Mouse (Mus musculus) 416B (cell line): ENCODE results near the gene Ccr8.
"Not testable (repeated sequence)": the region's sequence is repeated elsewhere in the genome, so short reads cannot be mapped to it uniquely, and the experiment has no call there.

Experiments used
- DNase-seq: peaks from one replicate; pipeline ENCODE4 v3.0.0; 2011; ENCODE audit warnings: low read depth

Ccr8 gene

GRCm38 (mm10) chr9:120091086-120091485, 828 bp upstream of the Ccr8 start:
- DNase-seq: no peak

DNA sequence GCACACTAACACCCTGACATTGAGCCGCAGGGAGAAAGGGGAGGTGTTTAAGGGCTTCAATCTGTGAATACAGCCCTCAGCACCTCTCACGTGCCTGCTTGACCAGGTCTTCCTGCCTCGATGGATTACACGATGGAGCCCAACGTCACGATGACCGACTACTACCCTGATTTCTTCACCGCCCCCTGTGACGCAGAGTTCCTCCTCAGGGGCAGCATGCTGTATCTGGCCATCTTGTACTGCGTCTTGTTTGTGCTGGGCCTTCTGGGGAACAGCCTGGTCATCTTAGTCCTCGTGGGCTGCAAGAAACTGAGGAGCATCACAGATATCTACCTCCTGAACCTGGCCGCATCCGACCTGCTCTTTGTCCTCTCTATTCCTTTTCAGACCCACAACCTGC, 1.8 kb downstream of the Ccr8 start:
- DNase-seq: no peak

DNA sequence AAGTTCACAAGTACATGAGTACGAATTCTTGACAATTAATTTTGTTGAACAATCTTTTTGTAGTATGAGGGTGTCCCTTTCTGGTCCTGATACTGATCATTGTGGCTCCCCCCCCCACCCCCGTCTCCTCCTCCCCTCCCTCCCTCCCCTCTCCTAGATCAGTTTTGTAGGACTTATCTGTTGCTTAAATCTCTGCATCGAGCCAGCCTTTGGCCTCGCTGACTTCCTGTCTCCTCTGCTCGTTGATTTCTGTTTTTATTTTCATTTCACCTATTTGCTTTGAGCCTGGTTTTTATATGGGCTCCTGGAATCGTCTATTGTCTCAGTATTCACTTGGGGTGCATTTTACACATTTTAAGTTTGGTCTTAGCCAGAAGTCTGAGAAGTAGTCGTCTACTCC, 4.0 kb downstream of the Ccr8 start:
- DNase-seq: no peak

- DNase-seq: peak; percentile 66
Measured at GRCm38 (mm10) chr9:120098682-120099081, 6.8 kb downstream of the Ccr8 start.

DNA sequence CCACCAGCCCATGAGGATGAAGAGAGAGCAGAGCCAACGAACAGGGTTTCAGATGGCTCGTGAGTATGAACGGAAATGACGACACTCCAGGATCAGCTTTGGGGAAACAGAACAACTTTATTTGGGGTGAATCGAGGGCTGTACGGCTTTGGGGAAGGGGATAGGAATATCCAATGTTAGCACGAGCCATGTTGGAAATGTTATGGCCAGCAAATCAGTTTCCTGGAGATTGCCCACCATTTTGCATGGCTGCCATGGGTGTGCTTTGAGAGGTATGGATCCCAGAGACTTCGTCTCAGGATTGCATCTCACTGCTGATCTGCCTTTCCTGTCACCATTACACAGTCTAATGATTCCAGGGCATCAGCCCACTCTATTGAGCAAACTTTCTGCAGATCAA, 7.4 kb downstream of the Ccr8 start:
- DNase-seq: no peak

- no peak for DNase-seq
Measured at GRCm38 (mm10) chr9:120101165-120101564, 9.3 kb downstream of the Ccr8 start.

DNA sequence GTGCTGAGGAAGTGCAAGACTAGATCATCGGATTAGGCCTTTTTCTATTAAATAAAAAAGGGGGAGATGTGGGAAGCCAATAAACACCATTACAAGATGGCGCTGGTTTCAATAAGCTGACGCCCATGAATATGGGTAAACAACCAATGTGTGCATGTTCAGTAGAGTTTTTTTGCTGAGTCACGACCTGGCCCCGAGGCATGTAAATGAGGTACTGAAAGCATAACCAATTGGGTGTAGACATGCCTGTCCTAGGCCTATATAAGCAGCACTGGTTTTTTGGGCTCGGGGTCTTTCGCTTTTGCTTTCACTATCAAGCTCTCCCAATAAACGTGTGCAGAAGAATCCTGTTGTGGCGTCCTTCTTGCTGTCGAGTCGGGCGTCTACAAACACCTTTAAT, 17.0 kb downstream of the Ccr8 start:
- not testable (repeated sequence) for DNase-seq

DNA sequence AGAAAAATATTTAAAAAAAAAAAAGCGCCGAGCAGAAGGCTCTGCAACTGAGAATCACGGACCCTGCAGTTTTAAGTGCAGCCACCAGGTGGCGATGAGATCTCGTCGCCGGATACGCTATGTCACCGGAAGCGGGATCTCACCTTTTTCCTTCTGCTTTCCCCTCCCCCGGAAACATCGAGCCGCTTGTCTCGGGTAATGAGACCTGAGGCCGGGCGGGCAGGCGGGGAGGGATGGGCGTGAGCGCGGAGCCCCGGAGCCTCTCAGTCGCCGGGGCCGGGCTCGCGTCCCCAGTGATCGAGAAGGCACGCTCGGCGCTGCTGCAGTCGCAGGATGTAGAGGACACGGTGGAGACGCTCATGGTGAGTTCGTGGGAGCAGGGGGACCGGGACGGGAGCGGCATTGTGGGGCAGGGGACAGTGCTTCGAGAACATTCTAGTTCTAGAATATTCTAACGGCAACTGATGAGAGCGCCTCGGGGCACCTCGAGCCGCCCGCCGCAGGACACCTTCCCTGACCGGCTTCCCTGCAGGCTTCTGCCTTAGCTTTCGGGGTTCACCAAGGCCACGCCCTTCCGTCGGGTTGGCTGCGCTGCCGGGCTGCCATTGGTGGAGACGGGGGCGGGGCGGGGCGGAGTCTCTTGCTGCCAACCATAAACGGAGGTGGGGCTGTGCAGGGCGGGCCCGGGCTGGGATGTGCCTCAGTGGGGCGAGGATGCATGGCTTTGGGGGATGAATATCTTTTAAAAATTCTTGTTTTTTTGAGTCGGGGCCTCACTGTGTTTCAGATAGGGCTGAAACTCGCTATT, 18.5 kb downstream of the Ccr8 start, which contains the start of gene Slc25a38:
Gene Slc25a38, plus strand, starts transcription at position 164 of the 808 bp plus-strand sequence.
- peak; percentile 94 for DNase-seq

DNA sequence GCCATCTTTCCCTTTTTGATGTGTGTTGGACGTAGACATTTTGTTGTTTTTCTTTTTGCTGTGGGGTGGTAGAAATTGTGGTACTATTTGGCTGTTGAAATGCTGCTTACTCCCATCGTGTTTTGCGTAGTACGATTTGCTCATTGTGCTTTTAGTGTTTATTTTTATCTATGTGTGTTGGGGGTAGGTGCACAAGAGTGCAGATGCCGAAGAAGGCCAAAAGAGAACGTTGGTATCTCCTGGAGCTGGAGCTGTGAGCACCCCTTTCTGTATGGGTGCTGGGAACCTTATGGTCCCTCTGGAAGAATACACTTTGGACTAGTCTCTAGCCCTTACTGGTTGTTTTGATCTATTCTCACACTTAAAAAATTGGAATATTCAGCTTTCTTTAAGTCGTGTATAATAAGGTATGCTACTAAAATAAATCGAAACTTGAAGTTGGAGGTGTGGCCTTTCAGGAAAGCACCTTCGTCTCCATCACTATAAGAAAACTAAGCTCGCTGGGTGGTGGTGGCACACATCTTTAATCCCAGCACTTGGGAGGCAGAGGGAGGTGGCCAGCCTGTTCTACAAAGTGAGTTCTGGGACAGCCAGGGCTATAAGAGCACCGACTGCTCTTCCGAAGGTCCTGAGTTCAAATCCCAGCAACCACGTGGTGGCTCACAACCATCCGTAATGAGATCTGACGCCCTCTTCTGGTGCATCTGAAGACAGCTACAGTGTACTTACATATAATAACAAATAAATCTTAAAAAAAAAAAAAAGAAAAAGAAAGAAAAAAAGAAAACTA, 19.4 kb downstream of the Ccr8 start:
- DNase-seq: no peak

DNA sequence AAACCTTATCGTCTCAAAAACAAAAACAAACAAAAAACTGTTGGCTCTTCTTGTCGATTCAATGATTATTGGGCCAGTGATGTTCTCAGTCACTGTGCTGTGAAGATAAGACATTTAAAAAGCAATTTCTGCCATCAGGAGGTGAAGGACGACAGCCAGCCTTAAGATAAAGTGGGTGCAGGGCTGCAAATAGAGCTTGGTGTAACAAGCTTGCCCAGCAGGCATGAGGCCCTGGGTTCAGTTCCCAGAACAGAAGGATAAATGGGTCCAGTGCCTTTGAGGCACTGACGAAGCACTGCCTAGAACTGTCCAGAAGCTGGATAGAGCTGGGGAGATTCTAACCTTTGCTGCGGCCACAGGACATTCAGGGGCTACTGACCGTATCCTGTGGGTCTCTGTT, 20.6 kb downstream of the Ccr8 start:
- no peak for DNase-seq

- DNase-seq: no peak
Measured at GRCm38 (mm10) chr9:120113456-120113855, 21.5 kb downstream of the Ccr8 start.

GRCm38 (mm10) chr9:120114051-120114788, 22.3 kb downstream of the Ccr8 start:
- no peak for DNase-seq

DNA sequence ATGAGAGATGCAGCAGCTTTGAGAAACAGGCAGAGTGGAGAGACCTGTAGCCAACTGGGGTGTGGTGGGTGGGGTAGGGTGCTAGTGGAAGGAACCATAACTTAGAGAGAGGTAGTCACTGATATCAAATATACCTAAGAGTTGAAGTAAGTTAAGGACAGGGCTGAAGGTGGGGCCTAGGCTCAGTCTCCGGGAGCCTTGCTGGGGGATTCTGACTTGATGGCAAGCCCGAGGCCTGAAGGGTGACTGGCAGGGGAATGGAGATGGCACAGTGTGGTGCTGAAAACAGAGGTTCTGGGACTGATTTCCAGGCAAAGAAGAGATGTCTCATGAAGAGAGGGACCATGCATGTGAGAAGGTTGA, 22.9 kb downstream of the Ccr8 start:
- no peak for DNase-seq

- DNase-seq: no peak
Measured at GRCm38 (mm10) chr9:120115580-120115979, 23.7 kb downstream of the Ccr8 start.

DNA sequence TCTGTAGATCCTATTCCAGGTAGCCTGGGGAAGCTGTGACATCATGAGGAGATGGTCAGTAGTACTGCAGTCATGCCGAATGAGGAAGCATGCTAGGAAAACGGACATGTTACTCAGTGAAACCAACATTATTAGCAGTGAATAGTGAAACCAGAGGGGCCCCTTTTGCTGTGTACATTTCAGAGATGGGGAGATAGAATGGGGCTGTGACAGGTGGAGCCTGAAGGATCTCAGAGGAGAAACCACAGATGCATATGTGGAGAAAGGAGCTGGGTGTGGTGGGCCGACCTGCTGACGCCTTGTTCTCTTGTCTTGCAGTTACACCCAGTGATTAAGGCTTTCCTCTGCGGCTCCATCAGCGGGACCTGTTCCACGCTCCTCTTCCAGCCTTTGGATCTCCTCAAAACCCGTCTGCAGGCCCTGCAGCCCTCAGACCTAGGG, 24.3 kb downstream of the Ccr8 start:
- peak; percentile 54 for DNase-seq

DNA sequence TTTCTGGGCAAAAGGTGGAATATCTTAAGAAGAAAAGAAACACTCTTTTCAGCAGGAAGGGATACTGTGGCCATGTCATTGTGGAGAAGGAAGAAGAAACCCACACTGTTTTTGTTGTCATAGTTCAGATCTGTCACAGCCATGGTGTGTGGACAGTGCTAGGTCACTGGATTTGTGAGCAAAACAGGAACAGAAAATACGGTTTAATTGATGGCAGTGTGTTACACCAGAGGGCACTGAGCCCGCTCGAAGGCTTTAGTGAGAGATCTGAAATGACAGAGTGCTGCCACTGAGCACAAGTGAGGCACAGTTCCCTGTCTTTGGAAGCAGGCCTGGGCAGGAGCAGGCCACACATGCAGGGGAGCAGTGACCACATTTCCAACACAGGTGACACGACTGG, 26.3 kb downstream of the Ccr8 start:
- no peak for DNase-seq

DNA sequence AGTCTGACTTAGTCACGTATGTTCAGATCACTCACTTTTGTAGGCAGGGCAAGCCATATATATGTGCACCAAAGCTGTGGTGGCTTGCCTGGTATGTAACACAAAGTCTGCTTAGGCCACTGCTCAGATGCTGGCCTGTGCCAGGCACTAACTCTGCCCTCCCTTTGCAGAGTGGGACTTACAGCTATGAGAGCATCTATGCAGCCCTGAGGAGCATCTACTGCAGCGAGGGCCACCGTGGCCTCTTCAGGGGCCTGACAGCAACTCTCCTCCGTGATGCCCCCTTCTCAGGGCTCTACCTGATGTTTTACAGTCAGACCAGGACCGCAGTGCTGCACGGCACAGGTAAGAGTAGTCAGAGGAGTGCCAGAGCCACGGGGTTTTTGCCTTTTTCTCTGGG, 28.6 kb downstream of the Ccr8 start:
- no peak for DNase-seq

- no peak for DNase-seq
Measured at GRCm38 (mm10) chr9:120126868-120127267, 35.0 kb downstream of the Ccr8 start.

- peak; percentile 99 for DNase-seq
Measured at GRCm38 (mm10) chr9:120127538-120128251, 35.8 kb downstream of the Ccr8 start, which contains the start of gene Rpsa. Gene Rpsa (plus strand): TSS chr9:120127689.

GRCm38 (mm10) chr9:120129276-120129675, 37.4 kb downstream of the Ccr8 start:
- peak; percentile 41 for DNase-seq

DNA sequence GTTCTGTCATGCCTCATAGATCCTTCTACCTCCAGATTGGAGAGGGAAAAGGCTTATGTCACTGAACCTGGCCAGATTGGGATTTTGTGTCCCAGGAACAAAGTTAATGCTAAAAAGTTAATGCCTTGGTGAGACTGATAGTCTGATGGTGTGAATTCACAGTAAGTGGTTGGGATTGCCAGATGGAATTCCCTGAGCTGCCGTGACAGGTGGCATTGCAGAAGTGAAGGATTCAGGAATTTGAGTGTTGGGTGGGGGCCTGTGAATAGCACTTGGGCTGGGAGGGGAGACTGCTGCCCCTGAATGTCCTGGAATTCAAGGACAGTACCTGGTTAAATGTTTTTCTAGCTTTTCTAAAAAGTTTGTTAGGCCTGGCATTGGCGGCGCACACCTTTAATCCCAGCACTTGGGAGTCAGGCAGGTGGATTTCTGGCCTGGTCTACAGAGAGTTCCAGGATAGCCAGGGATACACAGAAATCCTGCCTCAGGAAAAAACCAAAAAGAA, 39.9 kb downstream of the Ccr8 start:
- DNase-seq: peak; percentile 25
